Mouse (Mus musculus) liver, embryonic 14.5 days (tissue): Measurements from ENCODE around the gene Ear6. TPM values are rescaled to one million over a fixed set of nuclear protein-coding genes. Genes with fewer than 3 reads are reported as not detected.
"Not testable (repeated sequence)": the region's sequence is repeated elsewhere in the genome, so short reads cannot be mapped to it uniquely, and the experiment has no call there.

Experiments
- ATAC-seq: fragments of 200-750 bp; cut with Nextera tagmentation; 2 replicates; pipeline ENCODE4 v1.8.0; 2017; ENCODE audit warnings: moderate number of reproducible peaks, mild to moderate bottlenecking, moderate library complexity; ENCODE audit not compliant: insufficient read depth
- DNase-seq, 3 experiments: peaks; one replicate each; pipeline ENCODE4 v3.0.0-alpha.2; 2012 to 2013; ENCODE audit warnings: low read depth in 3 of 3, low spot score in 3 of 3
- H3K27ac ChIP-seq: fragments of 300-500 bp; sonication (generic); 2 replicates; pipeline ENCODE4 v1.5.1; 2014; ENCODE audit warnings: moderate library complexity, mild to moderate bottlenecking, control low read depth, inconsistent platforms
- H3K27me3 ChIP-seq: fragments of 300-500 bp; sonication (generic); 2 replicates; pipeline ENCODE4 v1.6.1; 2014; ENCODE audit warnings: mild to moderate bottlenecking, low read length, moderate library complexity; ENCODE audit not compliant: control insufficient read depth, insufficient read depth
- H3K36me3 ChIP-seq: fragments of 300-500 bp; sonication (generic); replicated peaks from 2 replicates; pipeline ENCODE4 v1.6.1; 2014; ENCODE audit warnings: low read depth; ENCODE audit not compliant: control insufficient read depth, insufficient read depth
- H3K4me1 ChIP-seq, 2 experiments: fragments of 200-500 bp in 1 of 2; fragments of 300-500 bp in 1 of 2; sonication (generic) in 1 of 2; replicated peaks; 2 replicates each; pipeline ENCODE4 v1.6.1; 2012 to 2014; ENCODE audit warnings: antibody characterized with exemption in 1 of 2, inconsistent platforms in 1 of 2, low read length in 1 of 2; ENCODE audit not compliant: control insufficient read depth in 2 of 2, insufficient read depth in 2 of 2
- H3K4me2 ChIP-seq: fragments of 300-500 bp; sonication (generic); 2 replicates; pipeline ENCODE4 v1.6.1; 2014; ENCODE audit warnings: low read depth, mild to moderate bottlenecking, control low read depth, moderate library complexity
- H3K4me3 ChIP-seq, 2 experiments: fragments of 200-500 bp in 1 of 2; fragments of 300-500 bp in 1 of 2; sonication (generic) in 1 of 2; 2 replicates each; pipeline ENCODE4 v1.5.1; 2012 to 2014; ENCODE audit warnings: low read depth in 2 of 2, low read length in 2 of 2, mild to moderate bottlenecking in 2 of 2, control low read depth in 1 of 2, inconsistent platforms in 1 of 2, moderate library complexity in 1 of 2; ENCODE audit not compliant: insufficient read depth in 1 of 2
- H3K9ac ChIP-seq: fragments of 300-500 bp; sonication (generic); replicated peaks from 2 replicates; pipeline ENCODE4 v1.6.1; 2014; ENCODE audit warnings: mild to moderate bottlenecking, control low read depth, moderate library complexity
- H3K9me3 ChIP-seq: fragments of 300-500 bp; sonication (generic); 2 replicates; pipeline ENCODE4 v1.6.1; 2016; ENCODE audit warnings: low read length, mixed read lengths; ENCODE audit not compliant: control insufficient read depth
- CTCF ChIP-seq: IDR thresholded peaks from 2 replicates; pipeline ENCODE4 v1.5.1; 2016; ENCODE audit warnings: antibody characterized with exemption, low read depth, control low read depth
- EP300 ChIP-seq: IDR thresholded peaks from 2 replicates; pipeline ENCODE4 v1.6.1; 2016; ENCODE audit warnings: antibody characterized with exemption, low read depth
- WGBS: fragments of 180-500 bp; shearing (Covaris S2); extraction: QIAGEN DNeasy Blood & Tissue Kit; methylation state at CpG from one replicate; pipeline ENCODE4 v1.1.7; 2014; ENCODE audit not compliant: insufficient replicate concordance; 5-methylcytosine and 5-hydroxymethylcytosine counted together
- polyA plus RNA-seq, 2 experiments: library from polyadenylated mRNA; depleted of rRNA in 1 of 2; stranded (reverse) in 1 of 2; unstranded in 1 of 2; fragments of >200 nt; fragmentation: Nextera tagmentation in 1 of 2; extraction: Ambion mirVana in 1 of 2; gene quantifications; 2 replicates each; pipeline versions ENCODE4 v1.2.1 to v1.2.3; 2012 to 2014

Ear6 gene
- polyA plus RNA-seq (2012; rRNA removed) (13.2 and 25.0 TPM in 2 replicates), polyA plus RNA-seq (2014; fragmentation: Nextera tagmentation; extraction: Ambion mirVana) (2.4 and 3.9 TPM in 2 replicates)

- no peak for ATAC-seq
Observed at GRCm38 (mm10) chr14:51853399-51853798, at the start of gene Ear6. Gene Ear6, plus strand, starts transcription at chr14:51853699.

GRCm38 (mm10) chr14:51826625-51827024 lies 26.9 kb upstream of the Ear6 start:
- DNase-seq (no peak), ATAC-seq (no peak)
- H3K27me3 ChIP-seq: no peaks in the 10 kb centered on the region
- H3K4me2 ChIP-seq: no peak overlapping the region
- no peak overlapping the region for H3K9ac ChIP-seq
- H3K4me3 ChIP-seq: no peak overlapping the region
- TF ChIP-seq EP300 (no peak), CTCF (no peak)
- H3K27ac ChIP-seq: no peak overlapping the region
- no peaks in the 10 kb centered on the region for H3K4me1 ChIP-seq
- H3K9me3 ChIP-seq: no peaks in the 10 kb centered on the region
- no peaks in the 10 kb centered on the region for H3K36me3 ChIP-seq
- WGBS: 4% methylated on average over 1 of the region's 1 CpGs

More at GRCm38 (mm10) chr14:51853399-51853798, at the start of gene Ear6:
- Histone ChIP-seq H3K4me2 (no peak within 1 kb of the TSS), H3K4me3 (no peak within 1 kb of the TSS), H3K4me1 (no peaks in the 10 kb centered on the region), H3K9ac (no peak within 1 kb of the TSS), H3K27ac (no peak within 1 kb of the TSS), H3K36me3 (no peaks in the 10 kb centered on the region), H3K9me3 (no peaks in the 10 kb centered on the region), H3K27me3 (no peaks in the 10 kb centered on the region)
- no peak for DNase-seq
- TF ChIP-seq EP300 (no peak), CTCF (no peak)

GRCm38 (mm10) chr14:51827842-51828241 lies 25.7 kb upstream of the Ear6 start:
- peak; percentile 62 for TF ChIP-seq CTCF
- H3K4me1 ChIP-seq, H3K4me2 ChIP-seq, H3K27me3 ChIP-seq, H3K9ac ChIP-seq, H3K27ac ChIP-seq, DNase-seq, H3K36me3 ChIP-seq, ATAC-seq, H3K4me3 ChIP-seq, H3K9me3 ChIP-seq: not testable (repeated sequence)
- WGBS: 10% methylated on average over 5 of the region's 5 CpGs

GRCm38 (mm10) chr14:51829188-51829587 lies 24.3 kb upstream of the Ear6 start:
- no peaks in the 10 kb centered on the region for H3K9me3 ChIP-seq

GRCm38 (mm10) chr14:51838480-51838879 lies 15.0 kb upstream of the Ear6 start:
- not testable (repeated sequence) for H3K4me1 ChIP-seq, DNase-seq, H3K4me2 ChIP-seq, H3K4me3 ChIP-seq, H3K27ac ChIP-seq, ATAC-seq, H3K36me3 ChIP-seq, H3K9ac ChIP-seq, H3K27me3 ChIP-seq, H3K9me3 ChIP-seq
- 8% methylated on average over 2 of the region's 2 CpGs for WGBS
- TF ChIP-seq CTCF: peak; percentile 33

More at GRCm38 (mm10) chr14:51829188-51829587, 24.3 kb upstream of the Ear6 start:
- Histone ChIP-seq H3K27ac (no peak overlapping the region), H3K4me1 (no peaks in the 10 kb centered on the region), H3K4me3 (no peak overlapping the region), H3K9ac (no peak overlapping the region), H3K4me2 (no peak overlapping the region), H3K27me3 (no peaks in the 10 kb centered on the region), H3K36me3 (no peaks in the 10 kb centered on the region)
- ATAC-seq (no peak), DNase-seq (no peak)
- 45% methylated on average over 6 of the region's 6 CpGs for WGBS
- TF ChIP-seq EP300 (no peak), CTCF (no peak)
